Mouse (Mus musculus): ENCODE data around the gene Apod. TPM values are rescaled to one million over a fixed set of nuclear protein-coding genes. Genes with fewer than 3 reads are reported as not detected.

The Apod gene
- total RNA-seq, 2 experiments from 2014 or later: 2.1 to 3.0 TPM

Small RNAs within 50 kb of the gene (microRNA-seq; reads per million reads assigned to microRNA genes)
- 0 reads per million in 2 experiments for gene Gm27415

Other genes starting within 250 kb of the Apod start
- 10 to 100 TPM; 13.0 to 13.7 TPM for gene Xxylt1, start 233.4 kb downstream of the Apod start, total RNA-seq (2021)
- gene Acap2, start 113.6 kb downstream of the Apod start, total RNA-seq (2021): 10 to 100 TPM; 27.4 to 29.3 TPM
- gene Ppp1r2, start 39.5 kb downstream of the Apod start, total RNA-seq (2021): 100 to 1,000 TPM in 1 of 2 experiments, 10 to 100 TPM in 1; 97.4 to 101 TPM
- gene Bdh1, start 107.5 kb upstream of the Apod start, total RNA-seq (2021): 1 to 10 TPM in 1 of 2 experiments, under 1 TPM in 1; 0.41 to 2.6 TPM

Data from heart, postnatal 14 days (tissue).